Mouse (Mus musculus): ENCODE measurements around the gene Usp5. TPM values are rescaled to one million over a fixed set of nuclear protein-coding genes. Genes with fewer than 3 reads are reported as not detected.

The Usp5 gene
- polyA plus RNA-seq, 1 experiment from 2014 or later: 209 TPM

- Histone ChIP-seq H3K27ac (peak overlapping the region; percentile 100), H3K4me1 (peaks cover 86% of the 10 kb centered on the region), H3K4me3 (peak overlapping the region; percentile 93), H3K9me3 (replicated peaks) (no peaks in the 10 kb centered on the region), H3K27me3 (ENCODE audit: low read depth, poor library complexity, severe bottlenecking) (peaks cover 63% of the 10 kb centered on the region), H3K36me3 (peaks cover 18% of the 10 kb centered on the region)
- 76% methylated on average over 28 of the region's 28 CpGs for WGBS
- no peak for DNase-seq (ENCODE audit: low spot score)
These were observed 29.5 kb upstream of the Usp5 start for GRCm38 (mm10) chr6:124858561-124859318.

DNA sequence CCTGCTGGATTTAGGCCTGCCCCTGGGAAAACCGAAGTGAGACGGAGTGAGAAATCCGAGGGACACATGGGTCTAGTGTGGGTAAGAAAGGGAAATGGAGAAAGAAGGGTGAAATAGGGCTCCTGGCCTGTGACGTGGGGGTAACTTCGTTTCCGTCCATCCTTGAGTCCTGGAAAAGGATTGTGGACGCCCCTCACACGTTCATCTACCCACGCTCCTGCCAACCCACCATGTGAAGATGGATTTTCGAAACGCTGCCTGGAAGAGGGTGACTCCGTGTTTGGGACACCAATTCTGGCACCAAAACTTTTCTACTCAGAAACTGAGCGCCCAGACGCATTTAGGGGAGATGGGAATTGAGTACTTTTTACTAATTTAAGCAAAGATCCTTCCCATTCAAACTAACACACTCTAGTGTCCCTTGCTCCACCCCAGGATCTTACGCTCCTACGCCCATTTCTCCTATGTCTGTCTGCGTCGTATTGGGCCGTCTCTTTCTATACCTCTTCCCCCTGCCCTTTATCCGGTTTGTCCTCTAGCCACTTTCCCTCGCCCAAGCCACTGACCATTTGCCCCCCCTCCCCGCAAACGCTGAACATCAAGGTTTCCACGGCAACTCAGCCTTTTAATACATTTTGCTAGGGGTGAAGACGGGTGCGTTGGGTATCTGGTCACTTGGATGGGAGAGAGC lies 28.7 kb upstream of the Usp5 start:
- H3K27ac ChIP-seq: peak overlapping the region; percentile 100
- H3K27me3 ChIP-seq (ENCODE audit: low read depth, poor library complexity, severe bottlenecking): peaks cover 55% of the 10 kb centered on the region
- H3K36me3 ChIP-seq: peaks cover 25% of the 10 kb centered on the region
- 27% methylated on average over 26 of the region's 26 CpGs for WGBS
- no peaks in the 10 kb centered on the region for H3K9me3 ChIP-seq (replicated peaks)
- DNase-seq (ENCODE audit: low spot score): no peak
- H3K4me3 ChIP-seq: peak overlapping the region; percentile 93
- H3K4me1 ChIP-seq: peaks cover 79% of the 10 kb centered on the region

GRCm38 (mm10) chr6:124856916-124857839 lies 27.9 kb upstream of the Usp5 start, which contains the start of gene P3h3:
TSS of gene P3h3 (minus strand) at chr6:124857752.
- Histone ChIP-seq H3K27ac (peak within 1 kb of the TSS; percentile 100), H3K27me3 (ENCODE audit: low read depth, poor library complexity, severe bottlenecking) (peaks cover 47% of the 10 kb centered on the region), H3K4me1 (peaks cover 71% of the 10 kb centered on the region), H3K36me3 (peaks cover 33% of the 10 kb centered on the region), H3K9me3 (replicated peaks) (no peaks in the 10 kb centered on the region), H3K4me3 (peak within 1 kb of the TSS; percentile 93)
- DNase-seq (ENCODE audit: low spot score): peak; percentile 92
- WGBS: under 1% methylated on average over 86 of the region's 86 CpGs

GRCm38 (mm10) chr6:124856321-124856720 lies 27.0 kb upstream of the Usp5 start:
- H3K36me3 ChIP-seq: peaks cover 41% of the 10 kb centered on the region
- H3K9me3 ChIP-seq (replicated peaks): no peaks in the 10 kb centered on the region
- peak overlapping the region; percentile 93 for H3K4me3 ChIP-seq
- peak overlapping the region; percentile 100 for H3K27ac ChIP-seq
- 6% methylated on average over 14 of the region's 14 CpGs for WGBS
- DNase-seq (ENCODE audit: low spot score): peak; percentile 80
- peaks cover 39% of the 10 kb centered on the region for H3K27me3 ChIP-seq (ENCODE audit: low read depth, poor library complexity, severe bottlenecking)
- H3K4me1 ChIP-seq: peaks cover 62% of the 10 kb centered on the region

DNA sequence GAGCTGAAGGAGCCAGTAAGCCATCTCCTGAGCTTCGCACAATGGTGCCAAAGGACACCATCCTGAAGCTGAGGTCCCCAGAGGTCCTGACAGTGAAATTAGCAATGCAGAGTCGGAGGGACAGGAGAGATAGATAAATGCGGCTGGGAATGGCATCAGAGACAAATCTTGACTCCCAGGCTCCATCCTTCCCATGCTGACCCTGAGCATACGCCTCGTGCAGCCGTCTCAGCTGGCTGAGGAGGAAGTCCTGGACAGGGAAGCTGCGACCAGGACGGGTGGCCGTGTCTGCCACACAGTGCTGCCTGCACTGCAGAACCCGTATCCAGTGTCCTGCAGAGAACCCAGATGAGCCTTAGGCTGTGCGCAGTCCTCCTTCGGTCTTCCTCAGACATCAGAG lies 25.4 kb upstream of the Usp5 start:
- H3K4me1 ChIP-seq: peaks cover 49% of the 10 kb centered on the region
- DNase-seq (ENCODE audit: low spot score): no peak
- H3K36me3 ChIP-seq: peaks cover 50% of the 10 kb centered on the region
- H3K4me3 ChIP-seq: no peak overlapping the region
- WGBS: 67% methylated on average over 12 of the region's 12 CpGs
- peaks cover 22% of the 10 kb centered on the region for H3K27me3 ChIP-seq (ENCODE audit: low read depth, poor library complexity, severe bottlenecking)
- 0 out of 2 replicates have a peak overlapping the region, but pooled peaks have one; percentile 42 for H3K27ac ChIP-seq
- no peaks in the 10 kb centered on the region for H3K9me3 ChIP-seq (replicated peaks)

- H3K4me3 ChIP-seq: no peak overlapping the region
- 0 out of 2 replicates have a peak, but pooled peaks cover 6% of the 10 kb centered on the region for H3K27me3 ChIP-seq (ENCODE audit: low read depth, poor library complexity, severe bottlenecking)
- H3K4me1 ChIP-seq: peaks cover 12% of the 10 kb centered on the region
- no peaks in the 10 kb centered on the region for H3K9me3 ChIP-seq (replicated peaks)
- WGBS: 39% methylated on average over 8 of the region's 8 CpGs
- H3K27ac ChIP-seq: no peak overlapping the region
- H3K36me3 ChIP-seq: peaks cover 69% of the 10 kb centered on the region
- no peak for DNase-seq (ENCODE audit: low spot score)
These were observed 21.3 kb upstream of the Usp5 start for GRCm38 (mm10) chr6:124850535-124850934.

DNA sequence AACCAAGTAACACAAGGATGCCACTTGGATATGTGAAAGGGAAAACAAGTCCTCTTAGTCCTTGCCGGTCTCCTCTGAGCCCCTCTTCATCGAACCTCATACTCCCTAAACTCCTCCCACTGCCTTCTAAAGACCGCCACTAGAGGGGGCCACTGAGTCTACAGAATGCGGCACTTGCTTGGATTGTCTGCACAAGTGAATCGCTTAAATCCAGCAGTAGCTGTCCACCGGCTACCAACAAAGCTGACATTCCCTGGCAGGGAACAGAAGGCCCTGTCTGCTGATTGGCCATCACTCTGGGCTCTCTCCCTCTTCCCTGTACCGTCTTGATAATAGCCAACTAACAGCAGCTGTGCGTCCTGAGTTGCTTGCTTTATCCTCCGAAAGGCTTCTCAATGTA lies 18.0 kb upstream of the Usp5 start:
- Histone ChIP-seq H3K36me3 (peaks cover 57% of the 10 kb centered on the region), H3K4me1 (peaks cover 4% of the 10 kb centered on the region; the same call in 1 of the 2 replicates), H3K9me3 (replicated peaks) (no peaks in the 10 kb centered on the region), H3K4me3 (no peak overlapping the region), H3K27me3 (ENCODE audit: low read depth, poor library complexity, severe bottlenecking) (no peaks in the 10 kb centered on the region), H3K27ac (no peak overlapping the region)
- DNase-seq (ENCODE audit: low spot score): peak; percentile 98
- 15% methylated on average over 9 of the region's 9 CpGs for WGBS

GRCm38 (mm10) chr6:124840241-124841167 lies 11.2 kb upstream of the Usp5 start, which contains the start of gene Gnb3:
TSS of gene Gnb3 (minus strand) at chr6:124840275.
- Histone ChIP-seq H3K36me3 (peaks cover 33% of the 10 kb centered on the region), H3K9me3 (replicated peaks) (no peaks in the 10 kb centered on the region), H3K27me3 (ENCODE audit: low read depth, poor library complexity, severe bottlenecking) (0 out of 2 replicates have a peak, but pooled peaks cover 9% of the 10 kb centered on the region), H3K27ac (peak within 1 kb of the TSS; percentile 75), H3K4me1 (peaks cover 48% of the 10 kb centered on the region), H3K4me3 (peak within 1 kb of the TSS; percentile 23)
- DNase-seq (ENCODE audit: low spot score): no peak
- 39% methylated on average over 15 of the region's 15 CpGs for WGBS

- Histone ChIP-seq H3K4me3 (peak overlapping the region; percentile 23), H3K27ac (peak overlapping the region; percentile 75)
These were observed 10.5 kb upstream of the Usp5 start for GRCm38 (mm10) chr6:124839805-124840204.

DNA sequence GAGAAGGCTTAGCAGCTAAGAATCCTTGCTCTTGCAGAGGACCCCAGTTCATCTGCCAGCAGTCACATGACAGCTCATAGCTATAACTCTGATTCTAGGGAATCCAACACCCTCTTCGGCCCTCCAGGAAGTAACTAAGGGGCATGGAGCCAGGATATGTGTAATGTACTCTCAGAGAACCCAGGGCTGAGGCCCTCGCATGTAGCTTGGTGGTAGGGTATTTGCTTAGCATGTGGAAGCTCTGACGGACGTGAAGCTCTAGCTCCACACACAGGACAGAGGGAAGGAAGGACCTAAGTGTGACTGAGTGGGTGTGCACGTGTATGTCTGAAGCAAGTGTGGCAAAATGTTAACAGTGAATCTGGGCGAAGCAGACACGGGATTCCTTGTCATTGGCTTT lies 7.1 kb upstream of the Usp5 start:
- H3K4me1 ChIP-seq: peaks cover 73% of the 10 kb centered on the region

More at GRCm38 (mm10) chr6:124839805-124840204, 10.5 kb upstream of the Usp5 start:
- 9% methylated on average over 8 of the region's 8 CpGs for WGBS
- no peaks in the 10 kb centered on the region for H3K9me3 ChIP-seq (replicated peaks)
- 0 out of 2 replicates have a peak, but pooled peaks cover 9% of the 10 kb centered on the region for H3K27me3 ChIP-seq (ENCODE audit: low read depth, poor library complexity, severe bottlenecking)
- H3K4me1 ChIP-seq: peaks cover 55% of the 10 kb centered on the region
- peaks cover 32% of the 10 kb centered on the region for H3K36me3 ChIP-seq
- DNase-seq (ENCODE audit: low spot score): peak; percentile 49

DNA sequence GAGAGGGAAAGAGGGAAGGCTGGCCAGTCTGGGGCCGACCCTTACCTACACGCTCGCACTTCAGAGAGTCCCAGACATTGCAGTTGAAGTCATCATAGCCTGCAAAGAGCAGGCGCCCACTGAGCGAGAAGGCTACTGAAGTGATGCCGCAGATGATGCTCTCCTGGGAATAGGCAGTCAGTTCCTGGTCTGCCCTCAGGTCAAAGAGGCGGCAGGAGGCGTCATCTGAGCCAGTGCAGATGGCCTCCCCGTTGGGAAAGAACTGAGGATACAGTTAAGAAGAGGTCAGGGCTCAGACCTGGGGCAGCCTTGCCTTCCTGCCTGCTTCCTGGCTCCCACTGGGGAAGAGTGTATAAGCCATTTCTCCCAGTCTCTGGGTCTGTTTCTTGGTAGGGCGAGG lies 6.2 kb upstream of the Usp5 start:
- DNase-seq (ENCODE audit: low spot score): peak; percentile 57
- 37% methylated on average over 10 of the region's 10 CpGs for WGBS
- H3K4me1 ChIP-seq: peaks cover 78% of the 10 kb centered on the region
- H3K27me3 ChIP-seq (ENCODE audit: low read depth, poor library complexity, severe bottlenecking): 0 out of 2 replicates have a peak, but pooled peaks cover 9% of the 10 kb centered on the region
- H3K36me3 ChIP-seq: peaks cover 44% of the 10 kb centered on the region
- peak overlapping the region; percentile 6; the same call in 1 of the 2 replicates for H3K4me3 ChIP-seq
- H3K9me3 ChIP-seq (replicated peaks): no peaks in the 10 kb centered on the region
- peak overlapping the region; percentile 4; the same call in 1 of the 2 replicates for H3K27ac ChIP-seq

More for the DNA sequence above, 7.1 kb upstream of the Usp5 start:
- 0 out of 2 replicates have a peak overlapping the region, but pooled peaks have one; percentile 51 for H3K27ac ChIP-seq
- no peaks in the 10 kb centered on the region for H3K9me3 ChIP-seq (replicated peaks)
- H3K27me3 ChIP-seq (ENCODE audit: low read depth, poor library complexity, severe bottlenecking): 0 out of 2 replicates have a peak, but pooled peaks cover 9% of the 10 kb centered on the region
- WGBS: 82% methylated on average over 7 of the region's 7 CpGs
- peaks cover 48% of the 10 kb centered on the region for H3K36me3 ChIP-seq
- DNase-seq (ENCODE audit: low spot score): no peak
- no peak overlapping the region for H3K4me3 ChIP-seq

Data from limb, embryonic 10.5 days (tissue).